Mouse (Mus musculus): Measurements from ENCODE around the gene Lrp5. TPM values are rescaled to one million over a fixed set of nuclear protein-coding genes. Genes with fewer than 3 reads are reported as not detected.

The Lrp5 gene
- polyA plus RNA-seq, 1 experiment, result 40.2 TPM

DNA sequence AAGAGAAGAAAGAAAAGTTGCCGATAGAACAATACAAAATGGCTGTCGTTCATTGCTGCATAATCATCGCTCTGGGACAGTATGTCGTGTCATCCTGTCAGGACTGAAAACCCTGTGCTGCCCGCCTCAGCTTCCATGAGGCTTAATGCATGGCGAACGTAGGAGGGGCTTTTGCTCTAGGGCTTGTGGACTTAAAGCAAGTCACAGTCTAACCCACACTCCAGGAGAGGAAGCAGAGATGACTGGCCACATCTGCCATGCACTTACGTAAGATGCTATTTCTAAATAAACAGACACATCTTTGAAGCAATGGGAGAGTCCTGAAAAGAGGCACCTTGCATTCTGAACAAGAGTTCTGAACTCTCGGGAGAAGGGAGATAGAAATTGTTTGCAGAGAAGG is 36.8 kb upstream of the Lrp5 start:
- Histone ChIP-seq H3K27ac (ENCODE audit: insufficient read depth, low read length) (no peak overlapping the region), H3K4me3 (ENCODE audit: low read depth, low read length) (no peak overlapping the region), H3K36me3 (ENCODE audit: control insufficient read depth, insufficient read depth, low read length, poor library complexity, severe bottlenecking) (no peaks in the 10 kb centered on the region), H3K9me3 (replicated peaks; ENCODE audit: control insufficient read depth, insufficient read depth, low read length, poor library complexity, severe bottlenecking) (no peaks in the 10 kb centered on the region), H3K27me3 (ENCODE audit: control insufficient read depth, insufficient read depth, low read length, poor library complexity, severe bottlenecking) (no peaks in the 10 kb centered on the region), H3K4me1 (ENCODE audit: control insufficient read depth, insufficient read depth, low read length) (peaks cover 2% of the 10 kb centered on the region), H3K9ac (ENCODE audit: low read depth, poor library complexity, severe bottlenecking) (no peak overlapping the region)
- TF ChIP-seq POLR2A (IDR thresholded peaks at IDR 0.05; ENCODE audit: insufficient read depth, low read length), result no peak
- TF ChIP-seq CTCF (IDR thresholded peaks at IDR 0.05; ENCODE audit: low read depth, low read length), result no peak
- TF ChIP-seq EP300 (IDR thresholded peaks at IDR 0.05; ENCODE audit: insufficient read depth, low read depth, low read length), result no peak

DNA sequence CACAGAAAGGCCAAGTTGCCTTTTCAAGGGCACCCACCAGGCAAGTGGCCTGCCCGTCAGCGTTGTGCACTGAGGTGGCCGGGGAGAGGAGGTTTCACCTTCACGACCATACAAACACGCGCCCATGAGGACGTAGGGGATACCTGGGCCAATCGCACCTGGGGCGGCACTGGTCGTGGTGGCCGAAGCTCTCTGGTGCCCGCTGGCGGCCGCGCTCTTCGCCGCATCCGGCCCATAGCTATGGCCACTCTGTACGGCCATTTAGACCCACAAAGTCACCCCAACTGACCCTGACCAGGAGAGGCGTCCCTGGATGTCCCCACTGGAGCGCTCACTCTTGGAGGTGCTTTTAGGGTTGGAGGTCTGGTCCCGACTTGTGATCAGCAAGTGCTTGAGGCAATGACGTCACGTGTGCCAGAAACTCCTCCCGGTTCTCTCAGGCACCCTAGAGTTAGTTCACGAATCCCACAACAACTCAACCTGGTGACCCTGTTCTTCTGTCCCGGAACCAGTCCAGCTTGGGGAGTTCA is 33.1 kb upstream of the Lrp5 start:
- H3K27me3 ChIP-seq (ENCODE audit: control insufficient read depth, insufficient read depth, low read length, poor library complexity, severe bottlenecking), result no peaks in the 10 kb centered on the region
- peaks cover 18% of the 10 kb centered on the region for H3K36me3 ChIP-seq (ENCODE audit: control insufficient read depth, insufficient read depth, low read length, poor library complexity, severe bottlenecking)
- H3K4me3 ChIP-seq (ENCODE audit: low read depth, low read length), result peak overlapping the region; percentile 60
- H3K9me3 ChIP-seq (replicated peaks; ENCODE audit: control insufficient read depth, insufficient read depth, low read length, poor library complexity, severe bottlenecking), result no peaks in the 10 kb centered on the region
- TF ChIP-seq CTCF (IDR thresholded peaks at IDR 0.05; ENCODE audit: low read depth, low read length) (peak; percentile 74), POLR2A (IDR thresholded peaks at IDR 0.05; ENCODE audit: insufficient read depth, low read length) (no peak)
- H3K9ac ChIP-seq (ENCODE audit: low read depth, poor library complexity, severe bottlenecking), result peak overlapping the region; percentile 21
- H3K27ac ChIP-seq (ENCODE audit: insufficient read depth, low read length), result peak overlapping the region; percentile 26
- H3K4me1 ChIP-seq (ENCODE audit: control insufficient read depth, insufficient read depth, low read length), result peaks cover 2% of the 10 kb centered on the region

DNA sequence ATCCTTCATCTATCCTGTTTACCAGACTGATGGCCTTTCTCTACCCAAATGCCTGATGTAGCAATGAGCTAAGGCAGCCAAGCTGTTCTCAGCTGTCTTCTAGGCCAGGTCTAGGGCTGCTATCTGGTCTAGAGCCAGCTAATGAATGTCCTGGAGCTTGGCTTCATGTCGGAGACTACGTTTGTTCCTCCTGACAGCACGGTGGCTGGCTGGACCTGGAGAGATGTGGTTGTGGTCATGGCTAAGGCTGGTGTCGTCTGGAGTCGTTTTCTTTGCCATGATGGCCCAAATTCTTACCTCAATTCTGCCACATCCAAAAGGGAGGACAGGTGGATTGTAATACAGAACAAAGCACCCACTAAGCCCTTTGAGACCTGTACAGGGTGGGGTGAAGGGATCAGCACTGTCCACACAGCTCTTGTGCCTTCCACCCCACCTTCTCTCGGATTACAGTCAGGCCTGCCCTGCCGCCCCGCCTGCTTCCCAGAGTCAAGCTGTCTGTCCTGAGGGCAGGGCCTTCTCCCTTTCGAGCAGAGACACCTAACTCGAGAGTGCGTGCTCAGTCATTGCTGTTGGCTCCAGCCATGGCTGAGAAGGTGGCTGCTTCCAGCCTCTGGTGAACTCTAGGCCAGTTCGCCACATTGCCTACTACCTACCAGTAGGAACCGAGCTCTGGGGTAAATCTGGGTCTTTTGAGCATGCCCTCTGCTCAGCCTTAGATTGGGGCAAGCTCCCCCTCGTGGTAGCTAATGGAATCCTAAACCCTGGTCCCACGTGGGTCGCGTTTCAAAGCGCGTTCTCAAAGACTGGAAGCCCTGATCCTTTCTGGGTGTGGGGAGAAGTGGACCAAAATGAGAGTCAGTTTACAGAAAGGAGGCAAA is 32.4 kb upstream of the Lrp5 start:
- TF ChIP-seq POLR2A (IDR thresholded peaks at IDR 0.05; ENCODE audit: insufficient read depth, low read length), result no peak
- TF ChIP-seq EP300 (IDR thresholded peaks at IDR 0.05; ENCODE audit: insufficient read depth, low read depth, low read length), result 0 out of 2 replicates have a peak, but pooled peaks have one; percentile 17
- TF ChIP-seq CTCF (IDR thresholded peaks at IDR 0.05; ENCODE audit: low read depth, low read length), result peak; percentile 61
- H3K36me3 ChIP-seq (ENCODE audit: control insufficient read depth, insufficient read depth, low read length, poor library complexity, severe bottlenecking), result peaks cover 18% of the 10 kb centered on the region

DNA sequence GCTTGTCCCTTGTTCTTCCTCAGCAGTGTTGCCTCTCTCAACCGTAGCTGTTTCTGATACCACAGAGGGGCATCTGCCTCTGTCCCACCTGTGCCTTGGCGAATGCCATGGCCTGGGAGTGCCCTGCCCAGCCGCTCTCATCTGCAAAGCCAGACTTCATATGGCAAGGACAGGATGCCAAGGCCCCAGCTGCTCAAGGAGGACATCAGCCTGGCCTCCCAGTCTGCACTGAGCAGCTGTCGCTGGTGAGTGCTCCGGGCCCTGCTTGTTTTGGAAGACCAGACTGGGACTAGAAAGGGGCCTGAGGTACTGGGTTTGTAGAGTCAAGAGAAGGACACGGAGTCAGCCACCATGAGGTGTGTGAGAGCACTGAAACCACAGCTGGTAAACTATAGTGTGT is 28.0 kb upstream of the Lrp5 start:
- H3K27me3 ChIP-seq (ENCODE audit: control insufficient read depth, insufficient read depth, low read length, poor library complexity, severe bottlenecking), result no peaks in the 10 kb centered on the region
- peaks cover 2% of the 10 kb centered on the region for H3K4me1 ChIP-seq (ENCODE audit: control insufficient read depth, insufficient read depth, low read length)
- H3K36me3 ChIP-seq (ENCODE audit: control insufficient read depth, insufficient read depth, low read length, poor library complexity, severe bottlenecking), result peaks cover 18% of the 10 kb centered on the region
- H3K9ac ChIP-seq (ENCODE audit: low read depth, poor library complexity, severe bottlenecking), result no peak overlapping the region
- H3K4me3 ChIP-seq (ENCODE audit: low read depth, low read length), result no peak overlapping the region
- H3K27ac ChIP-seq (ENCODE audit: insufficient read depth, low read length), result no peak overlapping the region
- TF ChIP-seq CTCF (IDR thresholded peaks at IDR 0.05; ENCODE audit: low read depth, low read length) (no peak), EP300 (IDR thresholded peaks at IDR 0.05; ENCODE audit: insufficient read depth, low read depth, low read length) (no peak), POLR2A (IDR thresholded peaks at IDR 0.05; ENCODE audit: insufficient read depth, low read length) (no peak)
- no peaks in the 10 kb centered on the region for H3K9me3 ChIP-seq (replicated peaks; ENCODE audit: control insufficient read depth, insufficient read depth, low read length, poor library complexity, severe bottlenecking)

More for the DNA sequence above, 32.4 kb upstream of the Lrp5 start:
- H3K4me3 ChIP-seq (ENCODE audit: low read depth, low read length), result peak overlapping the region; percentile 60
- peaks cover 2% of the 10 kb centered on the region for H3K4me1 ChIP-seq (ENCODE audit: control insufficient read depth, insufficient read depth, low read length)
- H3K27ac ChIP-seq (ENCODE audit: insufficient read depth, low read length), result peak overlapping the region; percentile 26
- peak overlapping the region; percentile 21 for H3K9ac ChIP-seq (ENCODE audit: low read depth, poor library complexity, severe bottlenecking)
- no peaks in the 10 kb centered on the region for H3K9me3 ChIP-seq (replicated peaks; ENCODE audit: control insufficient read depth, insufficient read depth, low read length, poor library complexity, severe bottlenecking)
- no peaks in the 10 kb centered on the region for H3K27me3 ChIP-seq (ENCODE audit: control insufficient read depth, insufficient read depth, low read length, poor library complexity, severe bottlenecking)

DNA sequence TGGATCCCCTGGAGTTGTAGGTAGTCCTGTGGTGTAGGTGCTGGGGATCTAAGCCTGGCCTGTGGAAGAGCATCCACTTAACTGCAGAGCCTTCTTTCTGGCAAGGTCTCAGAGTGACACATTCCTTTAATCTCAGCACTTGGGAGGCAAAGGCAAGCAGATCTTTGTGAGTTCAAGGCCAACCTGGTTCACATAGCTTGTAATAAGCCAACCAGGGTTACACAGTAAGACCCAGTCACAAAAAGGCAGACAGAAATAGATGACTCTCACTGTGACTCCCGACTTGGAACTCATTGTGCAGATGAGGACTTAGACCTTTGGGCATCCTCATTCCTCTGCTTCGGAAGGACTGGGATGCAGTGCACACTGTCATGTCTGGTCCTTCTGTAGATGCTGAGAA is 24.1 kb upstream of the Lrp5 start:
- Histone ChIP-seq H3K27ac (ENCODE audit: insufficient read depth, low read length) (no peak overlapping the region), H3K4me1 (ENCODE audit: control insufficient read depth, insufficient read depth, low read length) (peaks cover 2% of the 10 kb centered on the region), H3K9me3 (replicated peaks; ENCODE audit: control insufficient read depth, insufficient read depth, low read length, poor library complexity, severe bottlenecking) (no peaks in the 10 kb centered on the region), H3K9ac (ENCODE audit: low read depth, poor library complexity, severe bottlenecking) (no peak overlapping the region), H3K36me3 (ENCODE audit: control insufficient read depth, insufficient read depth, low read length, poor library complexity, severe bottlenecking) (no peaks in the 10 kb centered on the region), H3K4me3 (ENCODE audit: low read depth, low read length) (no peak overlapping the region), H3K27me3 (ENCODE audit: control insufficient read depth, insufficient read depth, low read length, poor library complexity, severe bottlenecking) (no peaks in the 10 kb centered on the region)
- TF ChIP-seq POLR2A (IDR thresholded peaks at IDR 0.05; ENCODE audit: insufficient read depth, low read length) (no peak), CTCF (IDR thresholded peaks at IDR 0.05; ENCODE audit: low read depth, low read length) (no peak)

Measured in ES-Bruce4 (cell line).